Mouse (Mus musculus) heart, embryonic 10.5 days (tissue): ENCODE data around the gene Gm2001. TPM values are rescaled to one million over a fixed set of nuclear protein-coding genes. Genes with fewer than 3 reads are reported as not detected.
A peak's percentile ranks its signal among the peaks of the same experiment; 100 is the strongest.
"Not testable (repeated sequence)": the region's sequence is repeated elsewhere in the genome, so short reads cannot be mapped to it uniquely, and the experiment has no call there.

Experiments
- DNase-seq: peaks from one replicate; pipeline ENCODE4 v3.0.0-alpha.2; 2017; ENCODE audit warnings: low spot score
- H3K27ac ChIP-seq: fragments of 300-500 bp; sonication (generic); 2 replicates; pipeline ENCODE4 v1.5.1; 2016; ENCODE audit warnings: mild to moderate bottlenecking
- H3K27me3 ChIP-seq: fragments of 300-500 bp; sonication (generic); 2 replicates; pipeline ENCODE4 v1.6.1; 2016; ENCODE audit warnings: mild to moderate bottlenecking; ENCODE audit not compliant: poor library complexity, insufficient read depth, severe bottlenecking
- H3K36me3 ChIP-seq: fragments of 300-500 bp; sonication (generic); 2 replicates; pipeline ENCODE4 v1.6.1; 2016; ENCODE audit warnings: mild to moderate bottlenecking, moderate library complexity
- H3K4me1 ChIP-seq: fragments of 300-500 bp; sonication (generic); 2 replicates; pipeline ENCODE4 v1.6.1; 2016; ENCODE audit warnings: mild to moderate bottlenecking
- H3K4me3 ChIP-seq: fragments of 300-500 bp; sonication (generic); 2 replicates; pipeline ENCODE4 v1.5.1; 2016; ENCODE audit warnings: mild to moderate bottlenecking, moderate library complexity
- H3K9me3 ChIP-seq: fragments of 300-500 bp; sonication (generic); 2 replicates; pipeline ENCODE4 v1.6.1; 2016; ENCODE audit warnings: mild to moderate bottlenecking, moderate library complexity
- WGBS: fragments of 180-500 bp; shearing (Covaris S2); methylation state at CpG from one replicate; pipeline ENCODE4 v1.1.7; 2016; 5-methylcytosine and 5-hydroxymethylcytosine counted together
- polyA plus RNA-seq: library from polyadenylated mRNA; unstranded; fragments of >200 nt; fragmentation: Nextera tagmentation; extraction: Ambion mirVana; gene quantifications from 2 replicates; pipeline ENCODE4 v1.2.1, GENCODE M21; 2016

Gene Gm2001
- polyA plus RNA-seq = not detected in 2 replicates

DNA sequence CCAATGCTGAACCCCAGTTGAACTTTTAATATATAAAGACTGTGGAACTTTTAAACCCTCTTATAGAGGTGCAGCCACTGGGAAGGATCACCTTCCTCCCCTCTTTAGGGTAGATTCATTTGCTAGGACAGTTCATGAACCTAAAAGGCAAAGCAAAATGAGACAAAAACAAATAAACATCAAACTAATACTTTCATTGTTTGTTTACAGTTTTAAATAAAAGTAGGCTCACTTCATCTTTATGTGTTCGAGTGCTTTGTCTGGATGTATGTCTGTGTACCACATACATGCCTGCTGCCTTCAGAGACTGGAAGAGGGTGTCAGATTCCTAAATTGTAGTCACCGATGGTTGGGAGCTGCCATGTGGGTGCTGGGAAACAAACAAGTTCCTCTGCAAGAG is at the start of gene Gm2001:
Gm2001 (minus strand) TSS at position 101 of the 400 bp plus-strand sequence.
- not testable (repeated sequence) for H3K27me3 ChIP-seq, H3K27ac ChIP-seq, DNase-seq, H3K36me3 ChIP-seq, H3K4me1 ChIP-seq, H3K4me3 ChIP-seq, H3K9me3 ChIP-seq
- 72% methylated on average over 2 of the region's 2 CpGs for WGBS

DNA sequence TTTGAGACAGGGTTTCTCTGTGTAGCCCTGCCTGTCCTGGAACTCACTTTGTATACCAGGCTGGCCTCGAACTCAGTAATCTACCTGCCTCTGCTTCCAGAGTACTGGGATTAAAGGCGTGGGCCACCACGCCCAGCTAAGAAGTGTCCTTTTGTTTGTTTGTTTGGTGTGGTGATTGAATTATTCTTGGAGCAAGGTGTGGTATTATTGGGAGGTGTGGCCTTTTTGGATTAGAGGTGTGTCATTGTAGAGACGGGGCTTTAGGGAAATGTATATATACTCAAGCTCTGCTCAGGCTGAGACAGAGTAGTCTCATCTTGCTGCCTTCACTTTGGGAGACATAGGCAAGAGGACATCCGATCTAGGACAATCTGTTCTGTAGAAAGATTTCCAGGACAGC is 31.6 kb upstream of the Gm2001 start, which contains the start of gene Gm2016:
Gm2016 (plus strand) TSS at position 301 of the 400 bp plus-strand sequence.
- H3K27ac ChIP-seq, DNase-seq, H3K4me3 ChIP-seq, H3K36me3 ChIP-seq, H3K9me3 ChIP-seq, H3K27me3 ChIP-seq, H3K4me1 ChIP-seq: not testable (repeated sequence)
- 77% methylated on average over 5 of the region's 5 CpGs for WGBS

DNA sequence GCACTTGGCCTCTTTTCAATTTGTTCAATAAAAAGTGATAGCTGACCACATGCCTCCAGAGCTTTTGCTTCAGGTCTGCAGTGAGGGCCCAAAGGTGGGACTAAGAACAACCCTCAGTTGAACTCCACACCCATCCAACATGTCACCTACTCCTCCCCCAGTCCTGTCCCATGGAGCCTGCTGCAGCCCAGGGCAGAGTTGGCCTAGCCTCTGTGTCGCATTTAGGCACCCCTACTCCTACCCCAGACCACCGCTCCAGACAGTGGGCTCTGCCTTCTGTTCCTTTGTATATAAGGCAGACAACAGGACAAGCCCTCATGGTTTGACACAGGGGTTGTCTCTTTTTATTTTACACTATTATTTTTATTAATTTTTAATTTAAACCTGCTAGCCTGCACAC is 21.9 kb upstream of the Gm2001 start:
- H3K9me3 ChIP-seq, H3K27me3 ChIP-seq, DNase-seq, H3K4me3 ChIP-seq, H3K36me3 ChIP-seq, H3K4me1 ChIP-seq, H3K27ac ChIP-seq: not testable (repeated sequence)
- WGBS = 78% methylated on average over 2 of the region's 2 CpGs

DNA sequence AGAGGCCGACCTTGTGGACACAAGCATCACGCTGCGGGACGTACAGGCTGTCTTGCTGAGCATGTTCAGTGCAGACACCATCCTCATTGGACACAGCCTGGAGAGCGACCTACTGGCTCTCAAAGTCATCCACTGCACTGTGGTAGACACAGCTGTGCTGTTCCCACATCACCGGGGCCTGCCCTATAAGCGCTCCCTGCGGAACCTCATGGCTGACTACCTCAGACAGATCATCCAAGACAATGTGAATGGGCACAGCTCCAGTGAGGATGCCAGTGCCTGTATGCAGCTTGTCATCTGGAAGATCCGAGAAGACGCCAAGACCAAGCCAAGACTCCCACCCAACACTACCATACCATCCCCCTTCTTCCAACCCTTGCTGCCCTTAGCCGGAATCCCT is 21.5 kb upstream of the Gm2001 start:
- H3K36me3 ChIP-seq = not testable (repeated sequence)

DNA sequence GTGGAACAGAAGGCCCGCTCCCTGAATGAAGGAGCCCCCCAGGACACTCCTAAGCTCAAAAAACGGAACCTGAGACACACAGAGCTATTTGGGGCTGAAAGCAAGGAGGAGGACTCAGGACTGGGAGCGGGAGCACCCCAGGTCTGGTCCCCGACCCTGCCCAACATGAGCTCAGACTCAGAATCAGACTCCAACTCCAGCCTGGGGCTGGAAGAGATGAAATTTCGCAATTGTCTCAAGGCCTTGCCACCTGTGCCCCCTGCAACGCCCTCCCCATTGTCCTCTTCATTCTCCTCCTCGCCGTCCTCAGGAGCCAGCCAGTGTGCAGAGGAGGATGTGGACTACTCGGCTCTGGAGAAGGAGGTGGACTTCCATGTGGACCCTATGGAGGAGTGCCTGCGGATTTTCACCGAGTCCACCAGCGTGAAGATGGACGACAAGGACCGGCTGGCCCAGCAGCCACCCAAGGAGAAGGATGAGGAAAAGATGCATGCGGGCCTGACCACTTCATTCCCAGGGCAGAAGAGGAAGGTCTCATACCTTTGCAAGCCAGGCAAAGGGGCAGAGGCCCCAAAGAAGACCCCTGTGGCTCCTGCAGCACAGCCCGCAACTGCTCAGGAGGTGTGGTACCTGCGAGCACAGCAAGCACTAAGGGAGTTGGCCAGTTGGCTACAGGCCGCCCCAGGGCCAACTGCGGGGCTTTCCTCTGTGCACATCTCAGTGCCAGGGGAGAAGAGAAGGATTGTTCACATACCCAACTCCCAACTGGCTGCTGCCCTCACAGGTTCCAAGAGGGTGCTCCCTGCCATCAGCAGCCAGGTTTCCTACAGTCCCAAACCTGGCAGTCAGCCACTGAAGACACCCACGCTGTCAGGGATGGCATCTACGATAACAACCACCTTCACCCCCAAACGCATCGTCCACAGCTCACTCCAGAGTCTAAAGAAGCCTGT is 19.9 kb upstream of the Gm2001 start:
- H3K9me3 ChIP-seq, H3K4me3 ChIP-seq, H3K27ac ChIP-seq, H3K4me1 ChIP-seq, H3K36me3 ChIP-seq, H3K27me3 ChIP-seq: not testable (repeated sequence)
- DNase-seq = peak; percentile 73
- 78% methylated on average over 23 of the region's 23 CpGs for WGBS

More for the DNA sequence above, 21.5 kb upstream of the Gm2001 start:
- DNase-seq, H3K4me1 ChIP-seq, H3K27me3 ChIP-seq, H3K27ac ChIP-seq, H3K9me3 ChIP-seq, H3K4me3 ChIP-seq: not testable (repeated sequence)
- 89% methylated on average over 10 of the region's 11 CpGs for WGBS

DNA sequence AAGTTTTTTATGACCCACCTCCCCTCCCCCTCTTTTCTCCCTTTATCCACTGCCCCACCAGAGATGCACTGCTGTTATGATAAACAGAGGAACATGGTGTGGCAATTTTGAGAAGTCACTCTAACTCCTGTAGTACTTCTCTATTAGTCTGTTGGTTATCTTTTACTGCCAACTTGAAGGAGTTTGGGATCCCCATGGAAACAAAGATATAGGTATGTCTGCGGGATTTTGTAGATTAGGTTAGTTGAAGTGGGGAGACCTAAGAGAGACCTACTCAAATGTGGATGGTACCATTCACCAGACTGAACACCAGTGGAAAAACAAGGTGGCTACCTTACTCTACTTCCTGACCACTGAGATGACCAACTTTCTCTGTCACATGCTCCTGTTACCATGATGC is 13.9 kb upstream of the Gm2001 start:
- not testable (repeated sequence) for H3K4me3 ChIP-seq, H3K4me1 ChIP-seq, H3K27me3 ChIP-seq, H3K36me3 ChIP-seq, H3K9me3 ChIP-seq, H3K27ac ChIP-seq, DNase-seq
- 79% methylated on average over 1 of the region's 1 CpGs for WGBS

DNA sequence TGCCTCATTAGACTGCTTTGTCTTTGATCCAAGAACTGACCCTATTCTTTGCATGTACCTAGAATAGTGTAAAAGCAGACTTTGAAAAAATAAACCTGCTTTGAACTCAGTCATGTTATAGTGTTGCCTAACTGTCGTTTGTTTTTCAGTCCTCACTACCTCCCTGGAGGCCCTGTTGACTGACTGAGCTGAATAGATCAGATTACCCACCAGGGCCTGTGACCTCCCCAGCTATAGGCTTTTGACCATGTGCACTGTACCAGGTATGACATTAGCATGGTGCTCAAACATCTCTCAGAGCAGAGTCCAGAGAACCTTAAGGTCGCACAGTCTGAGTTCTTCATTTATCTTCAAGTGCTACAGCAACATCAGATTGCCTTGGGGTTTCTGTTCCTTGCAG is 8.5 kb upstream of the Gm2001 start:
- H3K4me1 ChIP-seq, H3K27me3 ChIP-seq, DNase-seq, H3K36me3 ChIP-seq, H3K27ac ChIP-seq, H3K9me3 ChIP-seq, H3K4me3 ChIP-seq: not testable (repeated sequence)
- WGBS = no CpG with 5 or more reads among the region's 2 CpGs

DNA sequence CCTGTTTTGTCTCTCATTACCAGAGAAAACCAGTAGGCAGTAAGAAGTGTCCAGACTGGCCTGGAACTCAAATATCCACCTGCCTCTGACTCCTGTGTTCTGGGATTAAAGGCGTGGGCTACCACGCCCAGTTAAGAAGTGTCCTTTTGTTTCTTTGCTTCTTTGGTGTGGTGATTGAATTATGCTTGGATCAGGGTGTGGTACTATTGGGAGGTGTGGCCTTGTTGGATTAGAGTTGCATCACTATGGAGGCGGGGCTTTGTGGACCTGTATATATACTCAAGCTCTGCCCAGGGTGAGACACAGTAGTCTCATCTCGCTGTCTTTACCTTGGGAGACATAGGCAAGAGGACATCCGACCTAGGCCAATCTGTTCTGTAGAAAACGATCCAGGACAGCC is 25.9 kb downstream of the Gm2001 start, which contains the start of gene BB287469:
BB287469 (plus strand) TSS at position 301 of the 400 bp plus-strand sequence.
- not testable (repeated sequence) for H3K27me3 ChIP-seq, H3K9me3 ChIP-seq, H3K27ac ChIP-seq, H3K4me1 ChIP-seq, H3K36me3 ChIP-seq, DNase-seq, H3K4me3 ChIP-seq
- WGBS = 77% methylated on average over 5 of the region's 6 CpGs

DNA sequence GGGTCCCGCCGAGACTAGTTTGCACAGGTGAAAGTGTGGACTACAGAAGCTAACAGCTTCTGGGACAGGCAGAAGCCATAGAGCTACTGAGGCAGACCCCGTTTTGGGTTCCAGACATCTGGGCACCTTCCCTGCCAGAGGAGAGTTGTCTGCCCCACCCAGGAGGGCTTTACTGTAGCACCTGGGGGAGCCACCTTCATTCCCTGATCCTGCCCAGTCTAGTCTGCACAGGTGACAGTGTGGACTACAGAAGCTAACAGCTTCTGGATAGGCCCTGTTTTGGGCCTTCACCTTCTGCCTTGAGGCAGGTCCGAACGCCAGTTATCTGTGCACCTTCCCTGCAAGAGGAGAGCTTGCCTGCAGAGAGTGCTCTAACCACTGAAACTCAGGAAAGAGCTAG is 44.2 kb downstream of the Gm2001 start:
- 86% methylated on average over 5 of the region's 5 CpGs for WGBS
- not testable (repeated sequence) for H3K9me3 ChIP-seq, H3K4me1 ChIP-seq, H3K36me3 ChIP-seq, DNase-seq, H3K4me3 ChIP-seq, H3K27me3 ChIP-seq, H3K27ac ChIP-seq

DNA sequence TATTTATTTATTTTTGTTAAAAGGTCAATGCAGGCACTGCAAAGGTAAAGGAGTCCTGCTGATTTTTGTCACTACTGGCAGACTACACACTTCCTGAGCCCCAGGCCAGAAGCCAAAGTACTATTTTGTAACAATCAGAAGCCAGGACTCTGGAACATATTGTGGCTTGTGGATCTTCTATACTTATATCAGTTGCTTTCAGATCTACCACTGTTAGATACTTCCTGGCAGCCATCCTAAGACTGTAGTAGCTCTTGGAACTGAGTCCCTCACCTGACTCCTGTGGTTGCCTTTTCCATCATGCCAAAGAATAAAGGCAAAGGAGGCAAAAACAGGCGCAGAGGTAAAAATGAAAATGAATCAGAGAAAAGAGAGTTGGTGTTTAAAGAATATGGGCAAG is 46.9 kb downstream of the Gm2001 start, which contains the start of gene Gm21936:
Gm21936 (plus strand) TSS at position 301 of the 400 bp plus-strand sequence.
- not testable (repeated sequence) for H3K4me3 ChIP-seq, H3K27ac ChIP-seq, DNase-seq, H3K27me3 ChIP-seq, H3K9me3 ChIP-seq, H3K4me1 ChIP-seq, H3K36me3 ChIP-seq
- 86% methylated on average over 1 of the region's 1 CpGs for WGBS

Other genes with a start within 250 kb of the Gm2001 start
- gene Oog1, start 239.7 kb downstream of the Gm2001 start, polyA plus RNA-seq = not detected in 2 replicates
- gene Gm4027, start 223.5 kb downstream of the Gm2001 start, polyA plus RNA-seq = not detected in 2 replicates
- gene Gm16381, start 197.7 kb downstream of the Gm2001 start, polyA plus RNA-seq = not detected in 2 replicates
- not detected in 2 replicates for gene Gm21319, start 66.6 kb downstream of the Gm2001 start, polyA plus RNA-seq
- gene Gm21936, start 46.8 kb downstream of the Gm2001 start, polyA plus RNA-seq = not detected in 2 replicates
- gene BB287469, start 25.8 kb downstream of the Gm2001 start, polyA plus RNA-seq = not detected in 2 replicates
- not detected in 2 replicates for gene Gm2016, start 31.7 kb upstream of the Gm2001 start, polyA plus RNA-seq
- gene Gm2022, start 53.0 kb upstream of the Gm2001 start, polyA plus RNA-seq = not detected in 2 replicates
- not detected in 2 replicates for gene Gm2035, start 77.5 kb upstream of the Gm2001 start, polyA plus RNA-seq
- not detected in 2 replicates for gene Gm2042, start 111.7 kb upstream of the Gm2001 start, polyA plus RNA-seq
- not detected in 2 replicates for gene Gm2075, start 169.5 kb upstream of the Gm2001 start, polyA plus RNA-seq
- not detected in 2 replicates for gene Gm6803, start 176.4 kb upstream of the Gm2001 start, polyA plus RNA-seq
- gene Gm2056, start 184.7 kb upstream of the Gm2001 start, polyA plus RNA-seq = not detected in 2 replicates
- not detected in 2 replicates for gene Gm16368, start 241.4 kb upstream of the Gm2001 start, polyA plus RNA-seq